Mouse (Mus musculus) layer of hippocampus, adult 9-10 months (tissue): ENCODE results near the gene Nlrp4a.
"Not testable (repeated sequence)": the region's sequence is repeated elsewhere in the genome, so short reads cannot be mapped to it uniquely, and the experiment has no call there.

Source experiments
- DNase-seq: peaks from one replicate; pipeline ENCODE4 v3.0.0; 2022; ENCODE audit warnings: low spot score

Gene Nlrp4a

DNA sequence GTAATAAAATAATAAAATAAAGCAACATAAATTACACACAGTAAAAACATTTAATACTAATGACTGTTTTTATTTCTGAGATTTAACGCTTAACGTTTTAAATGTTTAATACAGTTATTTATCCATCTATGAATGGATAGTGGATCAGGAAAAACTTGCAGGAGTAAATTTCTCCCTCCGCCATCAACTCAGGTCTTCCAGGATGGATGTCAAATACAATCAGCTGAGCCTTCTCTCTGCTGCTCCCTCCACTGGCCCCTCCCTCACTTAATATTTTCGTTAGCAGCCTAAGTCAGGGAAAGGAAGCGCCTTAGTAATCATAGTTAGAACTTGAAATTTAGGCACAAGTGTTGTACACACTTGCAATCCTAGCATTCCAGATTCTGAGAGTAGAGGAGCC, at the start of gene Nlrp4a:
Gene Nlrp4a, plus strand, starts transcription at position 301 of the 400 bp plus-strand sequence.
- no peak for DNase-seq

- DNase-seq, result not testable (repeated sequence)
These were observed 48.2 kb upstream of the Nlrp4a start for GRCm38 (mm10) chr7:26386691-26387090.

- not testable (repeated sequence) for DNase-seq
These were observed 43.8 kb upstream of the Nlrp4a start for GRCm38 (mm10) chr7:26391137-26391536.

DNA sequence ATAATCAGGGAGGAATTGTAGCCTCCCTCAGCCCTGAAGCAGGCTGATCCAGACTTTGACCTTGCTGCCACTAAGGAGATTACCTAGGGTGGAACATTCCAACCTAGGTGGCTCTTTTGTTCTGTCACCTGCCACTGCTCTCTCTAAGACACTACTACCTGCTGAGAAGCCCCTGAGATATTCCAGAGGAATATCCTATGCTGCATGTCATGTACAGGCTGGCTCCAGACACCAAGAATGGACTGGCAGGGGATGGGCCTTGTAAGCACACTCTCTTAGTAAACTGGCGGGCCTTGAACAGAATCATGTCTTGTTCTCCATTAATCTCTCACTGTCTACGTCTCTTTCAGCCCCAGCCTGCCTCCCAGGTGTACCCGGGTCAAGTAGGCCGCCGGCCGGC, 43.1 kb upstream of the Nlrp4a start:
- not testable (repeated sequence) for DNase-seq

- DNase-seq, result not testable (repeated sequence)
These were observed 31.3 kb upstream of the Nlrp4a start, which contains the start of gene Nlrp9c for GRCm38 (mm10) chr7:26403600-26403999. TSS of gene Nlrp9c (minus strand) at chr7:26403700.

DNA sequence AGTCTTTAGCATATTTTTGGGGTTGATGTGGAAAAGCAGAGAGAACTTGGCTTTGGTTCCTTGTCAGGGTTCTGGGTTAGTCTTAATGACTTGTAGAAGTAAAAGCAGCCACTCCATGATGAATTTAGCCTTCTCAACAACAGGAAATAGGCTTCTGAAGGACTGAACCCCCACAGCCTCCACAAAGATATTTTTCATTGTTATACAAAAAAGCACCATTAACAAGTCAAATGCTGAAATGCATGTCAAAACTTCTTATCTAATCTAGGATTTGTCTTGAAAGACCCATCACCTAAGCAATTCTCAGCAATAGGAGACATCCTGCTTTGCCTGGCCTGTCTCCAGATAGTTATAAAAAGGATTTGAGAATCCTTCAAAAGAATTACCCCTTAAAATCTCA, 41.8 kb downstream of the Nlrp4a start:
- DNase-seq, result no peak

DNA sequence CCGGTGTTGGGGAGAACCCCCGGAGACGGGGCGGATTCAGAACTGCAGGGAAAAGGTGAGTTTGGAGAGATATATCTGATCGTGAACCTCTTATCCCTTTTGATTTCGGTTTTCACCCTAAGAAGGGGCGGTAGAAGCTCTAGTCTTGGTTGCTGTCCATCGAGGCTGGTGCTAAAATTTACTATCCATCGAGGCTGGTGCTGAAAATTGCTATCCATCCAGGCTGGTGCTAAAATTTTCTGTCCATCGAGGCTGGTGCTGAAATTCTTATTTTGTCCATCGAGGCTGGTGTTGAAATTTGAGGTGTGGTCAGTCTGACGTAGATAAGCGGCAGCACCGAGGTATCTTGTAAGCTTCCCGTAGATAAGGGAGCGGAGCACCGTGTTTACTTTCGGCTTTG, 54.6 kb downstream of the Nlrp4a start:
- DNase-seq, result not testable (repeated sequence)
